Mouse (Mus musculus) liver, adult (tissue): ENCODE results near the gene Terf2ip.

Experiments
- GATA4 ChIP-seq: IDR thresholded peaks from 2 replicates; pipeline ENCODE4 v1.6.1; 2014; ENCODE audit warnings: mild to moderate bottlenecking, low read length; ENCODE audit not compliant: insufficient replicate concordance

Terf2ip gene

GRCm38 (mm10) chr8:112054456-112054855, 43.3 kb downstream of the Terf2ip start:
- TF ChIP-seq GATA4 = no peak

- no peak for TF ChIP-seq GATA4
Measured at GRCm38 (mm10) chr8:112061372-112061771, 50.2 kb downstream of the Terf2ip start.
